Mouse (Mus musculus): ENCODE measurements around the gene Fam3c.

Fam3c gene

GRCm38 (mm10) chr6:22356086-22356507, at the start of gene Fam3c:
Fam3c (minus strand) TSS chr6:22356243.
- DNase-seq (ENCODE audit: low read depth) = peak; percentile 83

DNA sequence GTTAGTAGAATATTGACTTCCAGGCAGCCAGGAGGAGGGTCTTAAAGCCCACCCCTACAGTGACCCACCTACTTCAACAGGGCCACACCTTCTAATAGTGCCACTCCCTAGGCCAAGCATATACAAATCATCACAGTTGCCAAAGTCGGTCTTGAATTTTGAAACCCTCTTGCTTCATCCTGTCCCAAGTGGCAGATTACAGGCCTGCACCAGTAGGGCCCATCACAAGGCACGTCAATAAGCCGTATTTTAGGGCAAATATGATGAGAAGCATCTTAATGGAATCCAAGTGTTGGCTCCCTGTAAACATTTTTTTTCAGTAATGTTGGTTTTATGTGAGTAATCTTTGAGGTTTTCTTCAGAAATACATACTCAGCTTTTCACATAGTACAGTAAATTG, 49.0 kb upstream of the Fam3c start:
- no peak for DNase-seq (ENCODE audit: low read depth)

DNA sequence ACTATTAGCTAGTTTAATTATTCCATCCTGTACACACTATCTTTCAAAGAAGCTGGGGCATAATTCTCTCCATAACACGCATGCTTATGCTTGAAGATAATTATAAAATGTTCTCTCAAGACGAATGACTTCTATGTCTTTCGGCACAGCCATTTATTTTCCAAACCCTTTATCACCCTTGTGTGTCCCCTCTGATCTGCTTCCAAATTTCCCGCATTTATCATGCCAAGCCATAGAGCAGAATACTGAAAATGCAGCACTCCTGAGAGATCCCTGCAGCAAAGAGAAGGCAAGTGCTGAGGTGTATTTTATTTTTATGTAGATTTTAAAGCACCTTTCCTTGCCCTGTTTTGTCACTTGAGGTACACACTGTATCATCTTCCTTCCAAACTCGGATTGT, 47.7 kb upstream of the Fam3c start:
- no peak for DNase-seq (ENCODE audit: low read depth)

GRCm38 (mm10) chr6:22403317-22403716, 47.3 kb upstream of the Fam3c start:
- DNase-seq (ENCODE audit: low read depth) = no peak

DNA sequence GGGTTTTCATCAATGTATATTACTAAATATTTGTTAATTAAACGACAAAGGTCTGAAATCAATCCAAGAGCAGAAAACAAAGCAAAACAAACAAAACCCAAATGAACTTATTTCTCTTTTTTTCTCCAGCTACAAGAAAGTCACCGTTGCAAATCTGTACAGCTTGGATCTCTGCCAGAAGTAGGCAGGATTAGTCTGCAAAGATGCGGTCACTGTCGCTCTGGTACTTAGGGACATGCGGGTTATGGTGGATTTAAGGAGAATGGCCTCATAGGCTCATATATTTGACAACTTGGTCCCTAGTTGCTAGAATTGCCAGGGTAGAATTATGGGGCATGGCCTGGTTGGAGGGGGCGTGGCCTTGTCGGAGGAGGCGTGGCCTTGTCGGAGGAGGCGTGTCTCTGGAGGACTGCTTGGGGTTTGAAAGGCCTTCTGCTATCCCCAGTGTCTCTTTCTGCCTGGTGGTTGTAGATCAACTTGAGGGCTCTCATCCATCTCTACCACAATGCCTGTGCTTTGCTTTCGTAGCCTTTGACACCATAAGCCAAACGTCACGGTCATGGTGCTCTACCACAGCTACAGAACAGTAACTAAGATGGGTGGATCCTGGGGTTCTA, 46.6 kb upstream of the Fam3c start:
- DNase-seq (ENCODE audit: low read depth) = no peak

GRCm38 (mm10) chr6:22402037-22402436, 46.0 kb upstream of the Fam3c start:
- no peak for DNase-seq (ENCODE audit: low read depth)

GRCm38 (mm10) chr6:22398079-22398774, 42.2 kb upstream of the Fam3c start:
- DNase-seq (ENCODE audit: low read depth) = no peak

DNA sequence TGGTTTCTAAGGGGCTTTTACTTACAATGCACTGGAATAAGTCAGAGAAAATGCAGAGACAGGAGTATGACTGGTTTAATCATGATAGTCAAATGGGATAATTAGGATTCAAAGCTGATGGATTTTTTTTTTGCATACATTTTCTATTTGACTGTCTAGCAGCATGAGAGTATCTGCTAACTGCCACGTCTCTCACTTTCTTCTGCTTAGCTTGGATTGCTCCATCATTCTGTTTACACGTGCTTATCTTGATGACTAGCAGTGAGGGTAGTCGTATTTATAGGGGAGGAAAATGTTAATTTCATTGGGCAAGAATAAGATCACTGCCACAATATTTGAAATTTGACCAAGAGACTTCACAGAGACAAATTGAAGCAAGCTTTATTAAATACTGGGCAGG, 39.2 kb upstream of the Fam3c start:
- no peak for DNase-seq (ENCODE audit: low read depth)

GRCm38 (mm10) chr6:22390654-22391365, 34.8 kb upstream of the Fam3c start:
- no peak for DNase-seq (ENCODE audit: low read depth)

- DNase-seq (ENCODE audit: low read depth) = no peak
Observed at GRCm38 (mm10) chr6:22385254-22385870, 29.3 kb upstream of the Fam3c start.

DNA sequence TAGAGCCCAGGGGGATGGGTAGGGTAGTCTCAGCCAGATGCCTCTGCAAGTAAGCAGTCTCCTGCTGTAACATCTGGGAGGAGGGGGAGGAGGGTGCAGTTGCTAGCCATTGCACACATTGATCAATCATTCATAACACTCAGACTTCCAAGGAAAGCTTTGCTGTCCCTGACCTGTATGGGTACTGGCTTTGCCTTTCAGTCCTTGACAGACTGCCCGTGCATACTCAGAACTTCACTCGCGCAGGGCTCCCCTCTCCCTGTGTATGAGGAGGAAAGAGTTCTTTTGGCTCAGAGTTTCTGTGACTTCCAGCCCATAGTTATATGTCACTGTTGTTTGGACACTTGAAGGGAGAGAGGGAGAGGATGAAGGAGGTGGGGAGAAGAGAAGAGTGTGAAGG, 24.2 kb upstream of the Fam3c start:
- DNase-seq (ENCODE audit: low read depth) = no peak

GRCm38 (mm10) chr6:22379831-22380230, 23.8 kb upstream of the Fam3c start:
- no peak for DNase-seq (ENCODE audit: low read depth)

DNA sequence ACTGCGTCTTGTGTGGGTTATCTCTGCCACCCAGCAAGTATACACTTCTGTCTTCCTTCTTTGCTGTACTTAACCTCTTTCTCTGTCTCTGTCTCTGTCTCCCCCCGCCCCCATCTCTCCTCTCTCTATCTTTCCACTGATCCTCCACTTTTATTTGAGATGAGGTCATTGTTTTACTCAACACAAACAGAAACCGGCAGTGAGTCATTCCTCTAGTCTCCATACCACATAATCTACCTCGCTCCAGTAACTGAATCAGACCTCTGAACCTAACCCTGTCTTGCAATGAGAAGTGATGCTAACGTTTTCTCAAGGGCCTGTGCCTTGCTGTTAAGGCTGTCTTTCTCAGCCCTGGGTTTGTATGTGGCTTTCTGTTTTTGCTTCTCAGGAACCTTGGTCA, 22.4 kb upstream of the Fam3c start:
- no peak for DNase-seq (ENCODE audit: low read depth)

GRCm38 (mm10) chr6:22374791-22375190, 18.7 kb upstream of the Fam3c start:
- no peak for DNase-seq (ENCODE audit: low read depth)

DNA sequence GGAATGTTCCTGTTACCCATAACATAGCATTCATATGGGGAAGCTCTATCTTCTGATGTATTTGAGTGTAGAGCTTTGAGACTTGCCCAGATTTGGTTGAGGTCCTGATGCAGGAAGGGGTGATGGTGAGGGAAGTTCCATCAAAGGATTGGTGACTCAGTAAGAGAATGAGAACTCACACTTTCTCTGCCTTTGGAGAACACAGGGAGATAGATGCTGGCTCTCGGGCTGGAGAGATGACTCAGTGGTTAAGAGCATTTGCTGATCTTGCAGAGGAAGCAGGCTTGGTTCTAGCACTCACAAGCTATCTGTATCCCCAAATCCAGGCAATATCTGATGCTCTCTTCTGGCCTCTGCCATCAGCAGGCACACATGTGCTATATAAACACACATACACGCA, 17.4 kb upstream of the Fam3c start:
- no peak for DNase-seq (ENCODE audit: low read depth)

- no peak for DNase-seq (ENCODE audit: low read depth)
Observed at GRCm38 (mm10) chr6:22366977-22367376, 10.9 kb upstream of the Fam3c start.

- no peak for DNase-seq (ENCODE audit: low read depth)
Observed at GRCm38 (mm10) chr6:22363590-22363989, 7.5 kb upstream of the Fam3c start.

GRCm38 (mm10) chr6:22361941-22362340, 5.9 kb upstream of the Fam3c start:
- no peak for DNase-seq (ENCODE audit: low read depth)

- no peak for DNase-seq (ENCODE audit: low read depth)
Observed at GRCm38 (mm10) chr6:22359019-22359418, 3.0 kb upstream of the Fam3c start.

DNA sequence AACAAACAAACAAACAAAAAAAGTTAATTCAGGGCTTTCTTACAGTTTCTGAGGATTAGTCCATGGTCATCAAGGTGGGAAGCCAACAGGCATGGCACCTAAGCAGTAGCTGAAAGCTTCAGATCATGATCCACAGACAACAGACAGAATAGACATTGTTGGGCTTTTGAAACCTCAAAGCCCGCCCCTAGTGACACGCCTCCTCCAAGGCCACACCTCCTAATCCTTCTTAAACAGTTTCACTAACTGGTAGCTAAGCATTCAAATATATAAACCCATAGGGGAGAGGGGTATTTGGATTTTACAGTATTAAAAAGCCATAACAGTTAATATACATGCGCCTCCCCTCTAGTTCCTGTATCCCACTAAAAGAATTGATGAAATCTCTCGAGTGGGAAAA, 1.3 kb upstream of the Fam3c start:
- no peak for DNase-seq (ENCODE audit: low read depth)

DNA sequence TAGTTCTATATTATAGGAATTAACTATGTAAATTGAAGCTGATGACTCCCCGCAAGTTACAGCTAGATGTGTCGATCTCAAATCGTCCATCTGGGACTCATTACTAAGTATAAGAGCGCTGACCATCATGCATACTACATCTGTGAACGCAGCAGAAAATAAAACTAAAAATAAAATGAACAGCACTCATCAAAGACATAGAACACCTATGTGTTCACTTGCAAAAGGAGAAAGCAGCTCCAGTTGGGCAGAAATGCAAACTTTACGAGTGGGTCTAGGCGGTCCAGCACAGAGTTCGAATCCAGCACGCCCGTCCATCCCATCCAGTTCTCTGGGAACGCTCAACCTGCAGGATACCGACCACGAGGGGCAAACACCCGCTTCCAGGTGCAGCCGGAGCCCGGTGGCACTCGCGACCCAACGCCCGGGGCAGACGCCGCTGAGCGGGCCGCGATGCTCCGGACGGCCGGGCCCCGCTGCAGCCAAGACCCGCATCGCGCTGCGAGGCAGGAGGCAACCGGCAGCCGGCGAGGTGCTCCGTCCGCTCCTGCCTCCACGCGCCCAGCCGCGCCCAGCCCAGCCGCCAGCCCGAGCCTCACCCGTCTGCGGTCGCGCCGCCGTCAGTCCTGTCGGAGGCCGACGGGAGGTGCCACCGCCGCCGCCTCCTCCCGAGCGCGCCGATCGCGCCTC, 502 bp downstream of the Fam3c start:
- no peak for DNase-seq (ENCODE audit: low read depth)

DNA sequence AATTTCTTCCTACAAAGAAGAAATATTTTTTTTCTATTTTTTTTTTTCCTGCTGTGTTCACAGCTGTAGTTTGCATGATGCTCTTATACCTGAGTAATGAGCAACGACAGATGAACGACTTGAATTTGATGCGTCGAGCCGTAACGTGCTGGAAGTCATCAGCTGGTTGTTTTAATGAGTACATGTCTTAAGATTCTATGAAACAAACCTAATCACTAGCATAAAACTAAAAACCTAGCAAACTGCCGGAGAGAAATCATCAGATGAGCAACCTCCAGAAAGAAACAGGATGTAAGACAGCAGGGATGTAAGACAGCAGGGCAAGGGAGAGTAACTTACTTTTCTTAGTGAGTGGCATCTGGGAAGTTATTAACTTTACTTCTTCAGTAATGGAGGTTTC, 1.4 kb downstream of the Fam3c start:
- DNase-seq (ENCODE audit: low read depth) = no peak

All from c-Kit-positive CD71-positive TER-119-negative erythroid progenitor cells, embryonic 14.5 days (primary cell).